Mouse (Mus musculus) CH12.LX (cell line): ENCODE results near the gene Vps26b. TPM values are rescaled to one million over a fixed set of nuclear protein-coding genes. Genes with fewer than 3 reads are reported as not detected.
A peak's percentile ranks its signal among the peaks of the same experiment; 100 is the strongest.

Experiments
- DNase-seq: peaks from one replicate; pipeline ENCODE4 v3.0.0-alpha.2; 2013; ENCODE audit errors: extremely low read depth
- H3K27ac ChIP-seq: 2 replicates; pipeline ENCODE4 v1.5.1; 2012; ENCODE audit warnings: low read depth, mild to moderate bottlenecking, control low read depth, moderate library complexity; ENCODE audit not compliant: insufficient read depth
- H3K27me3 ChIP-seq: replicated peaks from 2 replicates; pipeline ENCODE3; 2012; ENCODE audit warnings: inconsistent platforms
- H3K36me3 ChIP-seq, 2 experiments: replicated peaks in 1 of 2; 2 replicates each; pipeline versions ENCODE3 to v1.6.1; 2012; ENCODE audit warnings: inconsistent platforms in 1 of 2, low read length in 1 of 2, mild to moderate bottlenecking in 1 of 2, mixed read lengths in 1 of 2, moderate library complexity in 1 of 2; ENCODE audit not compliant: control insufficient read depth in 1 of 2, insufficient read depth in 1 of 2
- H3K4me1 ChIP-seq, 2 experiments: 2 replicates each; pipeline ENCODE4 v1.6.1; 2012; ENCODE audit warnings: inconsistent platforms in 1 of 2, moderate library complexity in 1 of 2; ENCODE audit not compliant: insufficient read depth in 2 of 2, control insufficient read depth in 1 of 2
- H3K4me2 ChIP-seq: 2 replicates; pipeline ENCODE4 v1.6.1; 2012; ENCODE audit warnings: low read depth, mild to moderate bottlenecking, control low read depth; ENCODE audit not compliant: poor library complexity, insufficient read depth, severe bottlenecking
- H3K4me3 ChIP-seq, 3 experiments: fragments of 150-350 bp in 1 of 3; sonication (generic) in 1 of 3; replicated peaks in 1 of 3; 2 replicates each; pipeline versions ENCODE3 to v1.5.1; 2011 to 2012; ENCODE audit warnings: low read depth in 2 of 3, low read length in 2 of 3, mild to moderate bottlenecking in 2 of 3, moderate library complexity in 2 of 3, control low read depth in 1 of 3, improper control_type of control experiment in 1 of 3, inconsistent platforms in 1 of 3, mixed read lengths in 1 of 3; ENCODE audit not compliant: poor library complexity in 1 of 3
- H3K79me2 ChIP-seq: replicated peaks from 2 replicates; pipeline ENCODE4 v1.6.1; 2012; ENCODE audit warnings: mild to moderate bottlenecking, moderate library complexity; ENCODE audit not compliant: control insufficient read depth, poor library complexity, insufficient read depth, severe bottlenecking; ENCODE audit errors: extremely low read depth
- H3K9ac ChIP-seq: 2 replicates; pipeline ENCODE4 v1.6.1; 2012; ENCODE audit warnings: low read depth, mild to moderate bottlenecking, control low read depth, moderate library complexity; ENCODE audit not compliant: insufficient read depth
- H3K9me3 ChIP-seq: replicated peaks from 2 replicates; pipeline ENCODE3; 2012; ENCODE audit warnings: low read length, inconsistent platforms, mixed read lengths
- CHD2 ChIP-seq: IDR thresholded peaks from 2 replicates; pipeline ENCODE4 v1.6.1; 2011; ENCODE audit warnings: low read length, improper control_type of control experiment
- CTCF ChIP-seq, 2 experiments: IDR thresholded peaks in 1 of 2; conservative IDR thresholded peaks in 1 of 2; 2 replicates each; pipeline ENCODE4 v1.5.1; 2011 to 2012; ENCODE audit warnings: low read depth in 2 of 2, low read length in 2 of 2, improper control_type of control experiment in 1 of 2, inconsistent platforms in 1 of 2, mild to moderate bottlenecking in 1 of 2, moderate library complexity in 1 of 2
- ETS1 ChIP-seq: conservative IDR thresholded peaks from 2 replicates; pipeline ENCODE4 v1.6.1; 2012; ENCODE audit warnings: low read depth, mild to moderate bottlenecking, inconsistent platforms, low read length, improper control_type of control experiment, moderate library complexity
- HCFC1 ChIP-seq: IDR thresholded peaks from 2 replicates; pipeline ENCODE4 v1.6.1; 2012; ENCODE audit warnings: low read depth, mild to moderate bottlenecking, inconsistent platforms, low read length, improper control_type of control experiment
- JUND ChIP-seq: conservative IDR thresholded peaks from 2 replicates; pipeline ENCODE4 v1.6.1; 2011; ENCODE audit warnings: low read depth, low read length, improper control_type of control experiment
- KAT2A ChIP-seq: IDR thresholded peaks from 2 replicates; pipeline ENCODE4 v1.6.1; 2012; ENCODE audit warnings: low read length, improper control_type of control experiment, inconsistent platforms; ENCODE audit not compliant: insufficient replicate concordance
- MAFK ChIP-seq: IDR thresholded peaks from 2 replicates; pipeline ENCODE4 v1.6.1; 2011; ENCODE audit warnings: low read length, improper control_type of control experiment; ENCODE audit not compliant: insufficient replicate concordance
- MAX ChIP-seq: IDR thresholded peaks from 2 replicates; pipeline ENCODE4 v1.6.1; 2011; ENCODE audit warnings: low read length, improper control_type of control experiment
- MEF2A ChIP-seq: IDR thresholded peaks from 2 replicates; pipeline ENCODE4 v1.6.1; 2014; ENCODE audit warnings: low read depth, mild to moderate bottlenecking, inconsistent platforms, low read length, improper control_type of control experiment, borderline replicate concordance
- MYC ChIP-seq: IDR thresholded peaks from 2 replicates; pipeline ENCODE4 v1.6.1; 2011; ENCODE audit warnings: low read depth, mild to moderate bottlenecking, improper control_type of control experiment, low read length
- NRF1 ChIP-seq: IDR thresholded peaks from 2 replicates; pipeline ENCODE4 v1.6.1; 2014; ENCODE audit warnings: low read depth, mild to moderate bottlenecking, inconsistent platforms, low read length, improper control_type of control experiment, moderate library complexity
- POLR2A ChIP-seq: IDR thresholded peaks from 2 replicates; pipeline ENCODE4 v1.6.1; 2011; ENCODE audit warnings: low read depth, mild to moderate bottlenecking, improper control_type of control experiment, low read length
- POLR2AphosphoS2 ChIP-seq: IDR thresholded peaks from 2 replicates; pipeline ENCODE4 v1.6.1; 2011; ENCODE audit warnings: low read depth, low read length, improper control_type of control experiment
- RAD21 ChIP-seq: IDR thresholded peaks from 2 replicates; pipeline ENCODE4 v1.6.1; 2011; ENCODE audit warnings: low read depth, mild to moderate bottlenecking, low read length, improper control_type of control experiment, moderate library complexity
- RCOR1 ChIP-seq: conservative IDR thresholded peaks from 2 replicates; pipeline ENCODE4 v1.6.1; 2012; ENCODE audit warnings: low read depth, mild to moderate bottlenecking, inconsistent platforms, low read length, improper control_type of control experiment
- TBP ChIP-seq: conservative IDR thresholded peaks from 2 replicates; pipeline ENCODE4 v1.6.1; 2011; ENCODE audit warnings: low read depth, low read length, improper control_type of control experiment
- TCF12 ChIP-seq: IDR thresholded peaks from 2 replicates; pipeline ENCODE4 v1.6.1; 2014; ENCODE audit warnings: low read depth, mild to moderate bottlenecking, inconsistent platforms, low read length, improper control_type of control experiment
- USF2 ChIP-seq: conservative IDR thresholded peaks from 2 replicates; pipeline ENCODE4 v1.6.1; 2011; ENCODE audit warnings: low read depth, low read length, improper control_type of control experiment
- ZC3H11A ChIP-seq: IDR thresholded peaks from 2 replicates; pipeline ENCODE4 v1.6.1; 2012; ENCODE audit warnings: low read depth, mild to moderate bottlenecking, inconsistent platforms, low read length, improper control_type of control experiment
- ZKSCAN1 ChIP-seq: IDR thresholded peaks from 2 replicates; pipeline ENCODE4 v1.6.1; 2012; ENCODE audit warnings: low read depth, inconsistent platforms, low read length, improper control_type of control experiment, borderline replicate concordance
- dilution Hi-C: fragments of 300-500 bp; cut with MboI; formaldehyde crosslinking; loops from 2 replicates; pipeline ENCODE4 v1.14.3; 2020; ENCODE audit warnings: low sequenced_read_pairs; ENCODE audit not compliant: extremely low pct_unique_long_range_greater_than_20kb, extremely low pct_ligation_motif_present
- in situ Hi-C: fragments of 300-500 bp; cut with MboI; formaldehyde crosslinking; loops from 3 replicates; pipeline ENCODE4 v1.14.3; 2019; ENCODE audit warnings: low sequenced_read_pairs, low pct_ligation_motif_present, low pct_unique_long_range_greater_than_20kb, mixed read lengths
- polyA plus RNA-seq: library from polyadenylated mRNA; unstranded; fragments of >175 nt; gene quantifications from 2 replicates; pipeline ENCODE4 v1.2.1, GENCODE M21; 2012; ENCODE audit warnings: low read depth; ENCODE audit not compliant: insufficient read length
- total RNA-seq, 2 experiments: library from RNA; depleted of rRNA; stranded (reverse); fragments of 300-350 nt in 1 of 2; fragments of >200 nt in 1 of 2; gene quantifications; 2 replicates each; pipeline ENCODE4 v1.2.3; 2012 to 2014

Gene Vps26b
- total and polyA plus RNA-seq, 3 experiments: 16.6 to 33.8 (median 21.0) TPM

DNA sequence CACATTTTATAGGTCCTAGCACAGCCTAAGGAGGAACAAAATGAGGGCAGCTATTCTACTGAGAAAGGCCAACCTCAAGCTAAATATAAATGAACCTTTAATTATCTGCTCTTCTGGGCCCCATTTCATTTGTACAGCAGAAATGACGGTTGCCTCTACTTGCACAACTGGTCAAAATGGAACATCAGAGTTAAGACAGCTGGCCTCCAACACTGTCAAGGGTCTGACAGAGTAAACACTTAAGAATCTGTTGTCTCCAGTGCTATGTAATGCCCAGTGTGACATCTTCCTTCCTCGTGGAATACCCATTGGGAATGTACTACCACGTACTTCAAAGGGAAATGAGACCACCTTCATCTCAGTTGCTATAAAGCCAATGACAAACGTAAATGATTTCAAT is 18.3 kb downstream of the Vps26b start:
- dilution Hi-C loops: no loop called here
- in situ Hi-C loops: no loop called here
- peaks cover 61 to 94% of the 10 kb centered on the region in 2 experiments for H3K36me3 ChIP-seq

DNA sequence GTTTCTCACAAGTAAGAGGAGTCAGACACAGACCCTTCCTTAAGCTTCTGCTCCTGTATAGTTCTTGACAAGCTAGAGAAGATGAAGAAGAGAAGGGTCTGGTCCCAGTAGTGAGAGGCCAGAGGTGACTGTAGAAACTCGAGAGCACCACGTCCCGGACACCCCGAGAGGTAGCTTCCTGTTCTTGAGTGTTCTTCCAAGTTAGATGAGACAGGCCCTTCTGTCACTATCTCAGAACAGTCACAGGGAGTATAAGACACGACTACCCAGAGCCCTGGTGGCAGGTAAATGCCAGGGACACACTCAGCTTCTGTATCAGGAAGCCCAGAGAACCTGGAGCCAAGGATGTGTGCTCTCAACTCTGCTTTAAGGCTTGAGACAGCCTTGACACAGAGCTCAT is 20.6 kb downstream of the Vps26b start:
- in situ Hi-C loops (no loop called here), dilution Hi-C loops (no loop called here)
- H3K27ac ChIP-seq: no peak overlapping the region
- H3K4me2 ChIP-seq: no peak overlapping the region
- no peak for DNase-seq
- peaks cover 72 to 96% of the 10 kb centered on the region in 2 experiments for H3K36me3 ChIP-seq
- no peaks in the 10 kb centered on the region for H3K4me1 ChIP-seq
- H3K9me3 ChIP-seq: no peaks in the 10 kb centered on the region
- H3K27me3 ChIP-seq: no peaks in the 10 kb centered on the region
- H3K9ac ChIP-seq: no peak overlapping the region
- H3K79me2 ChIP-seq: no peaks in the 10 kb centered on the region
- H3K4me3 ChIP-seq: no peak overlapping the region
- TF ChIP-seq POLR2A (no peak), POLR2AphosphoS2 (0 out of 2 replicates have a peak, but pooled peaks have one; percentile 42)

More for the DNA sequence above, 18.3 kb downstream of the Vps26b start:
- TF ChIP-seq MYC (no peak), ZC3H11A (no peak), ETS1 (no peak), RCOR1 (no peak), USF2 (no peak), ZKSCAN1 (no peak)
- TF ChIP-seq, all 38 proteins: peak for 0
- H3K4me1 ChIP-seq: no peaks in the 10 kb centered on the region
- no peak for DNase-seq
- H3K9ac ChIP-seq: no peak overlapping the region
- H3K4me2 ChIP-seq: no peak overlapping the region
- H3K79me2 ChIP-seq: no peaks in the 10 kb centered on the region
- no peaks in the 10 kb centered on the region for H3K27me3 ChIP-seq
- no peak overlapping the region for H3K4me3 ChIP-seq
- no peak overlapping the region for H3K27ac ChIP-seq
- no peaks in the 10 kb centered on the region for H3K9me3 ChIP-seq

DNA sequence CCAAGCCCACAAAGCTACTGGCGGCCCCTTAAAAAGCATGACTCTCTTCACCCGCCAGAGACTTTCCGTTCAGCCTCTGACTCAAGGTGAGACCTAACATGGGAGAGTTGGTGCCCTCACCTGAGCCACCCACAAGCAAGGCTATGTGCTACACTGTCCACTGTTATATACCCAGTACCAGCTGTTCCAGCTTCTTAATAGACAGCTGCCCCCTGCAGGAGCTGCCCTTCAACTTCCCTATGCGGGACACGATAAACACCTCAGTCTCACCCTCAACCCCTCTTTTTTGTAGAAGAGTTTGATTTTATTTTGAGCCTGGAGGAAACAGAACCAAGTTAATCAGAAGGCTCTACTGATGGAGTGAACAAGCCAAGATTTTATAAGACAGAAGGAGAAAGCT is 23.0 kb downstream of the Vps26b start:
- peaks cover under 1% of the 10 kb centered on the region; the same call in 1 of the 2 replicates for H3K79me2 ChIP-seq
- peaks cover 0 to under 1% of the 10 kb centered on the region in 2 experiments; a peak in 1 of 4 replicates for H3K4me1 ChIP-seq
- no peaks in the 10 kb centered on the region for H3K27me3 ChIP-seq
- DNase-seq: no peak
- no peak overlapping the region for H3K4me3 ChIP-seq
- H3K9me3 ChIP-seq: no peaks in the 10 kb centered on the region
- peaks cover 75 to 89% of the 10 kb centered on the region in 2 experiments for H3K36me3 ChIP-seq
- dilution Hi-C loops (no loop called here), in situ Hi-C loops (no loop called here)
- H3K27ac ChIP-seq: no peak overlapping the region
- no peak overlapping the region for H3K9ac ChIP-seq
- no peak for TF ChIP-seq POLR2A
- TF ChIP-seq KAT2A: no peak
- no peak for TF ChIP-seq NRF1
- no peak for TF ChIP-seq RCOR1
- TF ChIP-seq RAD21: no peak; the same call in 1 of the 2 replicates
- no peak for TF ChIP-seq ZKSCAN1
- TF ChIP-seq JUND: no peak
- no peak for TF ChIP-seq MAFK
- TF ChIP-seq CTCF (conservative IDR thresholded peaks at IDR 0.05 in 1 of 2, IDR thresholded peaks at IDR 0.05 in 1 of 2; ENCODE audit: low read depth in 2 of 2, low read length in 2 of 2): no peak
- no peak for TF ChIP-seq MEF2A
- TF ChIP-seq CHD2: no peak
- no peak for TF ChIP-seq USF2
- TF ChIP-seq TCF12: no peak
- no peak for TF ChIP-seq MAX
- TF ChIP-seq HCFC1: no peak
- no peak for TF ChIP-seq TBP
- H3K4me2 ChIP-seq: no peak overlapping the region
